In genomic region chr13:34146916-34147315, GRCm38 (mm10) we compare ENCODE assay signal across 11 mouse cellular contexts. TPM values are rescaled to one million over a fixed set of nuclear protein-coding genes. Genes with fewer than 3 reads are reported as not detected.
DNase-seq lines count a peak whose midpoint lies in the region; ATAC-seq and TF ChIP-seq lines count a peak whose summit lies in the region.
"Had no signal": no experiment of that assay in that cellular context is flagged by ENCODE, and none has a peak within 500 bp of the region (broad histone marks: within the 10 kb centered on the region; RNA-seq: fewer than 3 reads in every experiment).

No protein-coding gene starts in this region.

- no peak overlapping the region for H3K27ac ChIP-seq in intestine, postnatal 0 days (ENCODE audit: low read depth, low read length)
- H3K27ac ChIP-seq in intestine, embryonic 16.5 days (ENCODE audit: low read length): no peak overlapping the region
- no peak overlapping the region for H3K27ac ChIP-seq in stomach, postnatal 0 days (replicated peaks)
- H3K27ac ChIP-seq: embryonic facial prominence, embryonic 13.5 days had no signal

- H3K4me3 ChIP-seq in intestine, postnatal 0 days (ENCODE audit: low read depth, low read length): no peak overlapping the region
- H3K4me3 ChIP-seq in intestine, embryonic 16.5 days (ENCODE audit: low read length): no peak overlapping the region
- H3K4me3 ChIP-seq in stomach, postnatal 0 days (ENCODE audit: low read depth, low read length): no peak overlapping the region
- H3K4me3 ChIP-seq: embryonic facial prominence, embryonic 13.5 days had no signal

- no peak overlapping the region for H3K4me2 ChIP-seq in intestine, postnatal 0 days (replicated peaks; ENCODE audit: low read depth)
- no peak overlapping the region for H3K4me2 ChIP-seq in intestine, embryonic 16.5 days (ENCODE audit: low read depth, low read length)
- no peak overlapping the region for H3K4me2 ChIP-seq in stomach, postnatal 0 days (replicated peaks; ENCODE audit: low read depth)
- H3K4me2 ChIP-seq: embryonic facial prominence, embryonic 13.5 days had no signal

- peak; percentile 43 for DNase-seq in thymus, postnatal 14 days
- no peak for DNase-seq in thymus, adult 18-20 months
- peak; percentile 22 for DNase-seq in embryo, embryonic 11 days
- no peak for DNase-seq in stomach, postnatal 0 days (ENCODE audit: low spot score)
- DNase-seq in frontal cortex, postnatal 10 days (ENCODE audit: low spot score in 2 of 2): no peak
- no peak for DNase-seq in spleen, postnatal 4 days (ENCODE audit: low spot score in 2 of 2)
- DNase-seq: adrenal gland, adult 2 months; lung, adult 18-20 months had no signal

- peak; percentile 51 for TF ChIP-seq CTCF in intestine, postnatal 0 days (IDR thresholded peaks at IDR 0.05; ENCODE audit: low read depth)
- peak; percentile 38; the same call in 1 of the 2 replicates for TF ChIP-seq CTCF in stomach, postnatal 0 days (IDR thresholded peaks at IDR 0.05; ENCODE audit: low read depth)

- no peaks in the 10 kb centered on the region for H3K36me3 ChIP-seq in intestine, postnatal 0 days (ENCODE audit: control insufficient read depth, insufficient read depth)
- H3K36me3 ChIP-seq in intestine, embryonic 16.5 days (ENCODE audit: control insufficient read depth, insufficient read depth, low read length): no peaks in the 10 kb centered on the region
- H3K36me3 ChIP-seq in stomach, postnatal 0 days (ENCODE audit: control insufficient read depth, insufficient read depth, low read length): no peaks in the 10 kb centered on the region
- H3K36me3 ChIP-seq: embryonic facial prominence, embryonic 13.5 days had no signal

- no peaks in the 10 kb centered on the region for H3K27me3 ChIP-seq in intestine, postnatal 0 days (replicated peaks; ENCODE audit: control insufficient read depth, insufficient read depth, low read length)
- H3K27me3 ChIP-seq in intestine, embryonic 16.5 days (replicated peaks; ENCODE audit: control insufficient read depth, insufficient read depth, low read length): no peaks in the 10 kb centered on the region
- H3K27me3 ChIP-seq in stomach, postnatal 0 days (ENCODE audit: control insufficient read depth, insufficient read depth, low read length): no peaks in the 10 kb centered on the region
- H3K27me3 ChIP-seq: embryonic facial prominence, embryonic 13.5 days had no signal

- H3K9ac ChIP-seq in intestine, postnatal 0 days (ENCODE audit: low read depth, low read length): no peak overlapping the region
- H3K9ac ChIP-seq in intestine, embryonic 16.5 days (ENCODE audit: low read depth, low read length): no peak overlapping the region
- no peak overlapping the region for H3K9ac ChIP-seq in stomach, postnatal 0 days (ENCODE audit: low read length)
- H3K9ac ChIP-seq: embryonic facial prominence, embryonic 13.5 days had no signal

- peaks cover 8% of the 10 kb centered on the region; the same call in 1 of the 2 replicates for H3K4me1 ChIP-seq in intestine, postnatal 0 days (replicated peaks; ENCODE audit: control insufficient read depth, insufficient read depth, low read length)
- H3K4me1 ChIP-seq in intestine, embryonic 16.5 days (ENCODE audit: control insufficient read depth, insufficient read depth, low read length): peaks cover 20% of the 10 kb centered on the region
- peaks cover 2% of the 10 kb centered on the region; the same call in 1 of the 2 replicates for H3K4me1 ChIP-seq in stomach, postnatal 0 days (replicated peaks; ENCODE audit: control insufficient read depth, insufficient read depth)

- no peak for TF ChIP-seq EP300 in stomach, postnatal 0 days (optimal IDR thresholded peaks at IDR 0.05)

- no peaks in the 10 kb centered on the region for H3K9me3 ChIP-seq in intestine, postnatal 0 days (ENCODE audit: control insufficient read depth)
- no peaks in the 10 kb centered on the region for H3K9me3 ChIP-seq in intestine, embryonic 16.5 days (ENCODE audit: control insufficient read depth, low read length)
- no peaks in the 10 kb centered on the region for H3K9me3 ChIP-seq in stomach, postnatal 0 days (ENCODE audit: control insufficient read depth, low read length)
- H3K9me3 ChIP-seq: embryonic facial prominence, embryonic 13.5 days had no signal

- WGBS in intestine, postnatal 0 days: 65% methylated on average over 3 of the region's 3 CpGs
- 54% methylated on average over 3 of the region's 3 CpGs for WGBS in intestine, embryonic 16.5 days
- WGBS in stomach, postnatal 0 days: 58% methylated on average over 3 of the region's 3 CpGs

- no peak for ATAC-seq in intestine, postnatal 0 days
- no peak for ATAC-seq in intestine, embryonic 16.5 days
- no peak for ATAC-seq in stomach, postnatal 0 days (ENCODE audit: low FRiP score, low TSS enrichment)

RNA-seq across cellular contexts. Expression of gene Psmg4, which starts 15.8 kb away (rescaled TPM):
- 62.8 and 69.8 TPM in 2 replicates for polyA plus RNA-seq in intestine, postnatal 0 days (2015; fragmentation: Nextera tagmentation; extraction: Ambion mirVana)
- 66.7 and 67.2 TPM in 2 replicates for polyA plus RNA-seq in intestine, embryonic 16.5 days (2015; fragmentation: Nextera tagmentation; extraction: Ambion mirVana)
- polyA plus RNA-seq in stomach, postnatal 0 days (2015; fragmentation: Nextera tagmentation; extraction: Ambion mirVana): 60.9 and 71.1 TPM in 2 replicates

RNA-seq across cellular contexts. Expression of gene Tubb2b, which starts 16.6 kb away (rescaled TPM):
- polyA plus RNA-seq in intestine, postnatal 0 days (2015; fragmentation: Nextera tagmentation; extraction: Ambion mirVana): 14.1 and 15.4 TPM in 2 replicates
- 30.4 and 36.0 TPM in 2 replicates for polyA plus RNA-seq in intestine, embryonic 16.5 days (2015; fragmentation: Nextera tagmentation; extraction: Ambion mirVana)
- polyA plus RNA-seq in stomach, postnatal 0 days (2015; fragmentation: Nextera tagmentation; extraction: Ambion mirVana): 13.4 and 14.6 TPM in 2 replicates

Comparison
In these comparisons a context has a peak if more than half of its experiments do, and no peak if none do; other contexts are left out.
1. DNase-seq: peak in thymus, postnatal 14 days (single experiment) and embryo, embryonic 11 days (single experiment); none in thymus, adult 18-20 months (0 of 2), stomach, postnatal 0 days (single experiment), frontal cortex, postnatal 10 days (0 of 2) and spleen, postnatal 4 days (0 of 2).